Mouse (Mus musculus) liver, embryonic 16.5 days (tissue): ENCODE data around the gene Ifi203. TPM values are rescaled to one million over a fixed set of nuclear protein-coding genes. Genes with fewer than 3 reads are reported as not detected.
"Not testable (repeated sequence)": the region's sequence is repeated elsewhere in the genome, so short reads cannot be mapped to it uniquely, and the experiment has no call there.

ENCODE experiments used
- ATAC-seq: fragments of 200-750 bp; cut with Nextera tagmentation; 2 replicates; pipeline ENCODE4 v1.8.0; 2017; ENCODE audit warnings: low read depth, mild to moderate bottlenecking, moderate number of reproducible peaks, moderate library complexity
- H3K27ac ChIP-seq: fragments of 300-500 bp; sonication (generic); 2 replicates; pipeline ENCODE4 v1.5.1; 2014; ENCODE audit warnings: mild to moderate bottlenecking, low read length
- H3K27me3 ChIP-seq: fragments of 300-500 bp; sonication (generic); 2 replicates; pipeline ENCODE4 v1.6.1; 2014; ENCODE audit warnings: low read depth, low read length, mixed read lengths; ENCODE audit not compliant: control insufficient read depth, insufficient read depth
- H3K36me3 ChIP-seq: fragments of 300-500 bp; sonication (generic); 2 replicates; pipeline ENCODE4 v1.6.1; 2014; ENCODE audit warnings: mild to moderate bottlenecking; ENCODE audit not compliant: control insufficient read depth, insufficient read depth
- H3K4me1 ChIP-seq: fragments of 300-500 bp; sonication (generic); 2 replicates; pipeline ENCODE4 v1.6.1; 2014; ENCODE audit warnings: low read depth, low read length, mixed read lengths; ENCODE audit not compliant: control insufficient read depth
- H3K4me2 ChIP-seq: fragments of 300-500 bp; sonication (generic); 2 replicates; pipeline ENCODE4 v1.6.1; 2014; ENCODE audit warnings: low read depth, low read length, mixed read lengths
- H3K4me3 ChIP-seq: fragments of 300-500 bp; sonication (generic); 2 replicates; pipeline ENCODE4 v1.5.1; 2014; ENCODE audit warnings: low read depth, mild to moderate bottlenecking, low read length
- H3K9ac ChIP-seq: fragments of 300-500 bp; sonication (generic); 2 replicates; pipeline ENCODE4 v1.6.1; 2014; ENCODE audit warnings: low read depth, low read length
- H3K9me3 ChIP-seq: fragments of 300-500 bp; sonication (generic); replicated peaks from 2 replicates; pipeline ENCODE4 v1.6.1; 2016; ENCODE audit warnings: low read length; ENCODE audit not compliant: control insufficient read depth
- WGBS: fragments of 180-500 bp; shearing (Covaris S2); extraction: QIAGEN DNeasy Blood & Tissue Kit; methylation state at CpG from one replicate; pipeline ENCODE4 v1.1.7; 2014; ENCODE audit not compliant: insufficient replicate concordance; 5-methylcytosine and 5-hydroxymethylcytosine counted together
- polyA plus RNA-seq: library from polyadenylated mRNA; unstranded; fragments of >200 nt; fragmentation: Nextera tagmentation; extraction: Ambion mirVana; gene quantifications from 2 replicates; pipeline ENCODE4 v1.2.1, GENCODE M21; 2015

Ifi203 gene
- polyA plus RNA-seq, result 2.3 and 2.4 TPM in 2 replicates

GRCm38 (mm10) chr1:173941924-173942779 lies at the start of gene Ifi203, which contains the start of gene Mndal:
Ifi203 (minus strand) TSS chr1:173942672.
Mndal (minus strand) TSS chr1:173942491.
- not testable (repeated sequence) for H3K27me3 ChIP-seq, H3K27ac ChIP-seq, H3K4me1 ChIP-seq, H3K9ac ChIP-seq, H3K4me2 ChIP-seq, H3K36me3 ChIP-seq, H3K9me3 ChIP-seq, H3K4me3 ChIP-seq
- ATAC-seq, result peak; percentile 45; the same call in 1 of the 2 replicates
- 21% methylated on average over 3 of the region's 3 CpGs for WGBS

- H3K27me3 ChIP-seq, H3K4me2 ChIP-seq, H3K27ac ChIP-seq, H3K9me3 ChIP-seq, H3K4me1 ChIP-seq, H3K36me3 ChIP-seq, H3K9ac ChIP-seq, ATAC-seq, H3K4me3 ChIP-seq: not testable (repeated sequence)
- 70% methylated on average over 6 of the region's 6 CpGs for WGBS
These were observed 40.3 kb upstream of the Ifi203 start, which contains the start of gene Ifi202b for GRCm38 (mm10) chr1:173982694-173983305. Ifi202b (minus strand) TSS chr1:173982744.

DNA sequence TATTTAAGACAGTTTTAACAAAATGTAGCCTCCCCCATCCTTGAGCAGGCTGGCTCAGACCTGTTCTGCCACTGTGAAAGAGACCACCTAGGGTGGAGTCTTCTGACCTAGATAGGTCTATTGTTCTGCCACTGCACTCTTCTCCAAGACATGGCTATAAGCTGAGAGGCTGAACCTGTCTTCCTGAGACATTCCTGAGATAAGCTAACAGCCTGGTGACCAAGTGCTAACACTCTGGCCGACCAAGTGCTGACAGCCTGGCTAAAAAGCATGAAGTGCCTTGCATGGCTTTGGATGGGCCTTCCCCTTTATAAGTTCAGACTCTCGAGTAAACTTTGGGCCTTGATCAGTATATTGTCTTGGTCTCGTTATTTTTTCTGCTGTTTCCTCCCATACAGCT lies 38.6 kb upstream of the Ifi203 start:
- not testable (repeated sequence) for H3K4me2 ChIP-seq, H3K36me3 ChIP-seq, H3K9me3 ChIP-seq, H3K27me3 ChIP-seq, H3K9ac ChIP-seq, H3K27ac ChIP-seq, ATAC-seq, H3K4me3 ChIP-seq, H3K4me1 ChIP-seq
- 36% methylated on average over 3 of the region's 3 CpGs for WGBS

DNA sequence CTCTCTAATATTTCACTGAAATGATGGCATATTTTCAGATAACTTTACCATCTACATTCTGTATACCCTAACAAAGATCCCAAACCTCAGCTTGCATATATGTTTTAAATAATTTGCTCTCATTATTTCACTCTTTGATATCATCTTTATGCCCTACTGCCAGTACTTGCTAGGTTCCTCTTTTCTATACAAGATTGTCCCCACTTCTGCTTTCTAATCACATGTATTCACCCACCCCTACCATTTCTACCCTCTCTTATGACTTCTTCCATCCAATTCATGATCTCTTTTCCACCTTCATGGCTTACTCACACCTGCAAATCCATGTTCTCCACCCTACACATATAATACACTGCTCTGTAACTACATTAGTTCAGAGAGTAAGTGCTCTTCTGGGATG lies 35.1 kb upstream of the Ifi203 start:
- ATAC-seq, result no peak
- no peaks in the 10 kb centered on the region for H3K27me3 ChIP-seq

GRCm38 (mm10) chr1:173973111-173973510 lies 30.6 kb upstream of the Ifi203 start:
- Histone ChIP-seq H3K27ac (no peak overlapping the region), H3K9ac (no peak overlapping the region), H3K36me3 (no peaks in the 10 kb centered on the region), H3K4me1 (no peaks in the 10 kb centered on the region), H3K27me3 (no peaks in the 10 kb centered on the region), H3K4me2 (no peak overlapping the region), H3K9me3 (no peaks in the 10 kb centered on the region), H3K4me3 (no peak overlapping the region)
- no peak for ATAC-seq

More for the DNA sequence above, 35.1 kb upstream of the Ifi203 start:
- Histone ChIP-seq H3K9me3 (no peaks in the 10 kb centered on the region), H3K36me3 (no peaks in the 10 kb centered on the region), H3K4me3 (no peak overlapping the region), H3K9ac (no peak overlapping the region), H3K27ac (no peak overlapping the region), H3K4me1 (no peaks in the 10 kb centered on the region), H3K4me2 (no peak overlapping the region)

DNA sequence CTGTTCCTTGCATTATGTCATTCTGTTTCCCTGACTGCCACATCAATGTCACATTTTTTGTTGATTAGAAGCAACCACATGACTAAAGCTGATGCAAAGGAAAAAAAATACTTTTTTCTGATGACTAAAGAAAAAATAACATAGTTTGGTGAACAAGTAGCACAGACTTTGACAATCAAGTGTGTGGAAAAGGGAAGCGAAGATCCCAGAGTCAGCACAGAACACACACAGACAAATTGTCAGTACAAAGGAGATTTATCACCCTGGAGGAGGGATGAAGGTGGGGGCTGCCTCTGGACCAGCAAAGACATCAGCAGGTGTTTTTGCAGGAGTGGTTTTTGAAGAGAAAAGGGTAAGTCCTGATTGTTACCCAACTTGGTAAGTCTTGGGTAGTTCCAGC lies 19.0 kb upstream of the Ifi203 start:
- 57% methylated on average over 1 of the region's 1 CpGs for WGBS

GRCm38 (mm10) chr1:173959998-173960397 lies 17.5 kb upstream of the Ifi203 start:
- H3K9me3 ChIP-seq, ATAC-seq, H3K4me3 ChIP-seq, H3K36me3 ChIP-seq, H3K27ac ChIP-seq, H3K4me2 ChIP-seq, H3K27me3 ChIP-seq, H3K4me1 ChIP-seq, H3K9ac ChIP-seq: not testable (repeated sequence)
- WGBS, result 55% methylated on average over 3 of the region's 3 CpGs

More for the DNA sequence above, 19.0 kb upstream of the Ifi203 start:
- not testable (repeated sequence) for H3K4me1 ChIP-seq, H3K36me3 ChIP-seq, H3K4me2 ChIP-seq, ATAC-seq, H3K9ac ChIP-seq, H3K9me3 ChIP-seq, H3K4me3 ChIP-seq, H3K27ac ChIP-seq, H3K27me3 ChIP-seq

DNA sequence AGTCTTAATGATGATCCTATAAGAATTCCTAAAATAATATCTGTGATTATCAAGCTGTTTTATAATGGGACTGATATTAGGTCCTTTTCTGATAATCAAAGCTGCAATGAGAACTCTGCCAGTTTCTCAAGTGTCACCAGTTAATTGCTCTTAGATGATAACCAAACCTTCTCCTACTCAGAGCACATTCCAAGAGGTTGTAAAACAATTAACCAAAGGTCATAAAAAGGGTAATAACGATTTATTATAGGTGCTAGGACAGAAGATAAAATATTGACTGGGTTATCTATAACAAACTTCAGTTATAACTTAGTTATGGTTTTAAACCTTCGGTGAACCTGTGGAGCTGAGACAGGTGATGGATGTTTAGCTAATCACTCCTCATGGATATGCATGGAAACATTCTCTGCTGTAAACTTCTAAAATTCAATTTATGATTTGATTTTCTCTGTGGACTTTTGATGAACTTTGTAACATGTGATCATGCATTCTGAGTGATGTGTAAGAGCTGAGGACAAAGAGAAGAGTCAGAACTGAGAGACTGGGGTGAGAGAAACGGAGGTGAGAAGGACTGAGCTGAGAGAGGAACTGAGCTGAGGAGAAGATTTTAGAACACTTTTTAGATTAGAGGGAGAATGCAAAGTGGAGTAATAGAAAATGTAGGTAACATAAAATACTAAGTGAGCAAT lies 13.5 kb upstream of the Ifi203 start:
- not testable (repeated sequence) for H3K4me2 ChIP-seq, H3K9ac ChIP-seq, H3K4me3 ChIP-seq, H3K27me3 ChIP-seq, ATAC-seq, H3K9me3 ChIP-seq, H3K27ac ChIP-seq, H3K4me1 ChIP-seq, H3K36me3 ChIP-seq
- 45% methylated on average over 3 of the region's 3 CpGs for WGBS
